Mouse (Mus musculus): Measurements from ENCODE around the gene Casp8. TPM values are rescaled to one million over a fixed set of nuclear protein-coding genes. Genes with fewer than 3 reads are reported as not detected.
"Not testable (repeated sequence)": the region's sequence is repeated elsewhere in the genome, so short reads cannot be mapped to it uniquely, and the experiment has no call there.

Casp8 gene
- polyA plus RNA-seq, 1 experiment from 2014 or later, result 11.9 TPM

GRCm38 (mm10) chr1:58859738-58860365 is 64.7 kb downstream of the Casp8 start:
- H3K9ac ChIP-seq (ENCODE audit: low read length); H3K4me1 ChIP-seq (replicated peaks; ENCODE audit: control insufficient read depth, insufficient read depth, low read length); DNase-seq (ENCODE audit: low spot score); H3K4me3 ChIP-seq (ENCODE audit: low read depth, low read length); H3K36me3 ChIP-seq (ENCODE audit: control insufficient read depth, insufficient read depth, low read length); H3K27ac ChIP-seq (ENCODE audit: low read depth, low read length); H3K27me3 ChIP-seq (ENCODE audit: control insufficient read depth, insufficient read depth, low read length); H3K4me2 ChIP-seq (ENCODE audit: low read depth, low read length, severe bottlenecking); H3K9me3 ChIP-seq (ENCODE audit: control insufficient read depth, low read length); ATAC-seq (replicated peaks; ENCODE audit: low FRiP score): not testable (repeated sequence)
- 85% methylated on average over 13 of the region's 13 CpGs for WGBS

- H3K27me3 ChIP-seq (ENCODE audit: control insufficient read depth, insufficient read depth, low read length); ATAC-seq (replicated peaks; ENCODE audit: low FRiP score); H3K27ac ChIP-seq (ENCODE audit: low read depth, low read length); H3K36me3 ChIP-seq (ENCODE audit: control insufficient read depth, insufficient read depth, low read length); H3K4me1 ChIP-seq (replicated peaks; ENCODE audit: control insufficient read depth, insufficient read depth, low read length); H3K4me2 ChIP-seq (ENCODE audit: low read depth, low read length, severe bottlenecking); H3K9ac ChIP-seq (ENCODE audit: low read length); H3K4me3 ChIP-seq (ENCODE audit: low read depth, low read length); DNase-seq (ENCODE audit: low spot score); H3K9me3 ChIP-seq (ENCODE audit: control insufficient read depth, low read length): not testable (repeated sequence)
- WGBS, result 87% methylated on average over 3 of the region's 3 CpGs
Measured at GRCm38 (mm10) chr1:58860586-58860985, 65.4 kb downstream of the Casp8 start.

GRCm38 (mm10) chr1:58876500-58876899 is 81.3 kb downstream of the Casp8 start:
- not testable (repeated sequence) for H3K4me1 ChIP-seq (replicated peaks; ENCODE audit: control insufficient read depth, insufficient read depth, low read length); H3K4me2 ChIP-seq (ENCODE audit: low read depth, low read length, severe bottlenecking); H3K27ac ChIP-seq (ENCODE audit: low read depth, low read length); DNase-seq (ENCODE audit: low spot score); H3K4me3 ChIP-seq (ENCODE audit: low read depth, low read length); H3K9me3 ChIP-seq (ENCODE audit: control insufficient read depth, low read length); H3K27me3 ChIP-seq (ENCODE audit: control insufficient read depth, insufficient read depth, low read length); ATAC-seq (replicated peaks; ENCODE audit: low FRiP score); H3K9ac ChIP-seq (ENCODE audit: low read length); H3K36me3 ChIP-seq (ENCODE audit: control insufficient read depth, insufficient read depth, low read length)
- WGBS, result 94% methylated on average over 4 of the region's 4 CpGs

- ATAC-seq (replicated peaks; ENCODE audit: low FRiP score); H3K27ac ChIP-seq (ENCODE audit: low read depth, low read length); H3K4me2 ChIP-seq (ENCODE audit: low read depth, low read length, severe bottlenecking); H3K9me3 ChIP-seq (ENCODE audit: control insufficient read depth, low read length); DNase-seq (ENCODE audit: low spot score); H3K4me1 ChIP-seq (replicated peaks; ENCODE audit: control insufficient read depth, insufficient read depth, low read length); H3K9ac ChIP-seq (ENCODE audit: low read length); H3K36me3 ChIP-seq (ENCODE audit: control insufficient read depth, insufficient read depth, low read length); H3K4me3 ChIP-seq (ENCODE audit: low read depth, low read length); H3K27me3 ChIP-seq (ENCODE audit: control insufficient read depth, insufficient read depth, low read length): not testable (repeated sequence)
- WGBS, result 85% methylated on average over 2 of the region's 2 CpGs
Measured at GRCm38 (mm10) chr1:58879291-58879690, 84.1 kb downstream of the Casp8 start.

- not testable (repeated sequence) for H3K9me3 ChIP-seq (ENCODE audit: control insufficient read depth, low read length); DNase-seq (ENCODE audit: low spot score); H3K4me2 ChIP-seq (ENCODE audit: low read depth, low read length, severe bottlenecking); ATAC-seq (replicated peaks; ENCODE audit: low FRiP score); H3K9ac ChIP-seq (ENCODE audit: low read length); H3K27me3 ChIP-seq (ENCODE audit: control insufficient read depth, insufficient read depth, low read length); H3K4me3 ChIP-seq (ENCODE audit: low read depth, low read length); H3K36me3 ChIP-seq (ENCODE audit: control insufficient read depth, insufficient read depth, low read length); H3K4me1 ChIP-seq (replicated peaks; ENCODE audit: control insufficient read depth, insufficient read depth, low read length); H3K27ac ChIP-seq (ENCODE audit: low read depth, low read length)
- WGBS, result 90% methylated on average over 9 of the region's 9 CpGs
Measured at GRCm38 (mm10) chr1:58883279-58883678, 88.1 kb downstream of the Casp8 start.

- Histone ChIP-seq H3K4me3 (ENCODE audit: low read depth, low read length) (no peak overlapping the region), H3K4me2 (ENCODE audit: low read depth, low read length, severe bottlenecking) (no peak overlapping the region), H3K27ac (ENCODE audit: low read depth, low read length) (no peak overlapping the region), H3K27me3 (ENCODE audit: control insufficient read depth, insufficient read depth, low read length) (no peaks in the 10 kb centered on the region), H3K9me3 (ENCODE audit: control insufficient read depth, low read length) (no peaks in the 10 kb centered on the region), H3K9ac (ENCODE audit: low read length) (no peak overlapping the region), H3K4me1 (replicated peaks; ENCODE audit: control insufficient read depth, insufficient read depth, low read length) (no peaks in the 10 kb centered on the region), H3K36me3 (ENCODE audit: control insufficient read depth, insufficient read depth, low read length) (no peaks in the 10 kb centered on the region)
- no peak for ATAC-seq (replicated peaks; ENCODE audit: low FRiP score)
- DNase-seq (ENCODE audit: low spot score), result no peak
- 77% methylated on average over 4 of the region's 4 CpGs for WGBS
Measured at GRCm38 (mm10) chr1:58885646-58886045, 90.5 kb downstream of the Casp8 start.

- DNase-seq (ENCODE audit: low spot score) (no peak), ATAC-seq (replicated peaks; ENCODE audit: low FRiP score) (no peak)
- Histone ChIP-seq H3K4me2 (ENCODE audit: low read depth, low read length, severe bottlenecking) (no peak overlapping the region), H3K27ac (ENCODE audit: low read depth, low read length) (no peak overlapping the region), H3K9me3 (ENCODE audit: control insufficient read depth, low read length) (no peaks in the 10 kb centered on the region), H3K4me3 (ENCODE audit: low read depth, low read length) (no peak overlapping the region), H3K36me3 (ENCODE audit: control insufficient read depth, insufficient read depth, low read length) (no peaks in the 10 kb centered on the region), H3K27me3 (ENCODE audit: control insufficient read depth, insufficient read depth, low read length) (no peaks in the 10 kb centered on the region), H3K9ac (ENCODE audit: low read length) (no peak overlapping the region), H3K4me1 (replicated peaks; ENCODE audit: control insufficient read depth, insufficient read depth, low read length) (no peaks in the 10 kb centered on the region)
- 79% methylated on average over 5 of the region's 5 CpGs for WGBS
Measured at GRCm38 (mm10) chr1:58889826-58890546, 94.8 kb downstream of the Casp8 start.

- H3K4me3 ChIP-seq (ENCODE audit: low read depth, low read length), result not testable (repeated sequence)
- WGBS, result 78% methylated on average over 4 of the region's 5 CpGs
Measured at GRCm38 (mm10) chr1:58890697-58891290, 95.6 kb downstream of the Casp8 start.

More at GRCm38 (mm10) chr1:58890697-58891290, 95.6 kb downstream of the Casp8 start:
- ATAC-seq (replicated peaks; ENCODE audit: low FRiP score); DNase-seq (ENCODE audit: low spot score); H3K27me3 ChIP-seq (ENCODE audit: control insufficient read depth, insufficient read depth, low read length); H3K4me1 ChIP-seq (replicated peaks; ENCODE audit: control insufficient read depth, insufficient read depth, low read length); H3K36me3 ChIP-seq (ENCODE audit: control insufficient read depth, insufficient read depth, low read length); H3K9ac ChIP-seq (ENCODE audit: low read length); H3K9me3 ChIP-seq (ENCODE audit: control insufficient read depth, low read length); H3K4me2 ChIP-seq (ENCODE audit: low read depth, low read length, severe bottlenecking); H3K27ac ChIP-seq (ENCODE audit: low read depth, low read length): not testable (repeated sequence)
